Mouse (Mus musculus): ENCODE results near the gene Aida. TPM values are rescaled to one million over a fixed set of nuclear protein-coding genes. Genes with fewer than 3 reads are reported as not detected.

Aida gene
- total RNA-seq (2021): 10 to 100 TPM; 32.6 to 38.6 TPM
- long read RNA-seq, experiment 1, full-length matches to known transcripts: 11 of 11 reads
- long read RNA-seq, experiment 1, partial matches to known transcripts: 0 of 11 reads
- long read RNA-seq, experiment 1, other reads (novel, unspliced or antisense): 0 of 11 reads
- long read RNA-seq, experiment 2, full-length matches to known transcripts: 5 of 6 reads
- long read RNA-seq, experiment 2, partial matches to known transcripts: 0 of 6 reads
- long read RNA-seq, experiment 2, other reads (novel, unspliced or antisense): 1 of 6 reads

- DNase-seq: peak; percentile 38
These were observed at the start of gene Aida for GRCm38 (mm10) chr1:183296465-183296864. Gene Aida (plus strand): TSS chr1:183296590.

GRCm38 (mm10) chr1:183248144-183248543 lies 48.2 kb upstream of the Aida start:
- no peak for DNase-seq

DNA sequence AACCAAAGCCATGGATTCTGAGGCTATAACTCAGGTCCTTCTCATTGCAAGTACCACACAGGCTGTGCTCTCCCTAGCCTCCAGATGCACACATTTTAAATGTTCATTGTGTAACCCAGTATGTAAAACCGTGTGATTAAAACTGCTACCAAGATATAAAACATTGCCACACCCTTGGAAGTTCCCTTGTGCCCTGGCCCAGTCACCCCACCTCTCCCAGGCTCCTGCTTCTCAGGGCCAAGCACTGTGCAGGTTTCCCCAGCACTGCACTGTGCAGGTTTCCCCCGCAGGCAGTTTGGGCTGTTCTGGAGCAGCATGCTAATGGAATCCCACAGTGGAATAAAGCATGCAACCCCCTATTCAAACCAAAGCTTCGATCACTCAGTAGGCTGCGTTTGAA lies 45.8 kb upstream of the Aida start:
- no peak for DNase-seq

DNA sequence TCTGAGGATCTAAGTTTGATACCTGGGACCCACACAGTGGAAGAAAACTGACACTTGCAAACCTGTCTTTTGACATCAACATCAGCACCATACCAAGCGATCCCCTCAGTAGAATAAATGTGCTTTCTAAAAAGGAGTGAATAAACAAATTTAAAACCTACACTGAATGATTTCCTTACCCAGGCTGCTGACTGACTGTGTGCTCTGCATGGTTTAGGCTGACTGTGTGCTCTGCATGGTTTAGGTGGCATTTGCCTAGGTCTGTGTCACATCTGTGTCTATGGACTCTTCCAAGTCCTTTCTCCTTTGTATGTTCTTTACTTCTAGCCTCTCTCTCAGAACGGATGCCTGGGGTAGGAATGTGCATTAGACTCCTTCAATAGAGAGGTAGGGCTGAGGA lies 44.6 kb upstream of the Aida start:
- DNase-seq: no peak

DNA sequence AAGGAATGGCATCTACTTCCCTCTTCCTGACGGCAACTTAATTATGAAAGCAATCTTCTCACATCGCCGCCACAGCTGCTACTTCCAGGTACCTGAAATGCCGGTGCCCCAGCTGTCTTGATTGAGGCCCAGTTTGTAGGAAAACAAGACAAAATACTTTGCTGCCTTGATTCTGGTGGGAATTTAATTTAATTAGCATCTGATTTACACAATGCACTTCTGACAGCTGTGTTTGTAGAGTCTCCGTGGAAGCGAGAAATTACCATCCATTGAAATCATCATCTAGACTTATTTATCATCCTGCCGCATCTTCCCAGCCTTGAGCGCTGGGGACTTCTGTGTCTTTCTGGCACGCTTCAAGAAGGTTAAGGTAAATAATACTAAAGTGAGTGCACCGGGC lies 43.8 kb upstream of the Aida start:
- DNase-seq: no peak

DNA sequence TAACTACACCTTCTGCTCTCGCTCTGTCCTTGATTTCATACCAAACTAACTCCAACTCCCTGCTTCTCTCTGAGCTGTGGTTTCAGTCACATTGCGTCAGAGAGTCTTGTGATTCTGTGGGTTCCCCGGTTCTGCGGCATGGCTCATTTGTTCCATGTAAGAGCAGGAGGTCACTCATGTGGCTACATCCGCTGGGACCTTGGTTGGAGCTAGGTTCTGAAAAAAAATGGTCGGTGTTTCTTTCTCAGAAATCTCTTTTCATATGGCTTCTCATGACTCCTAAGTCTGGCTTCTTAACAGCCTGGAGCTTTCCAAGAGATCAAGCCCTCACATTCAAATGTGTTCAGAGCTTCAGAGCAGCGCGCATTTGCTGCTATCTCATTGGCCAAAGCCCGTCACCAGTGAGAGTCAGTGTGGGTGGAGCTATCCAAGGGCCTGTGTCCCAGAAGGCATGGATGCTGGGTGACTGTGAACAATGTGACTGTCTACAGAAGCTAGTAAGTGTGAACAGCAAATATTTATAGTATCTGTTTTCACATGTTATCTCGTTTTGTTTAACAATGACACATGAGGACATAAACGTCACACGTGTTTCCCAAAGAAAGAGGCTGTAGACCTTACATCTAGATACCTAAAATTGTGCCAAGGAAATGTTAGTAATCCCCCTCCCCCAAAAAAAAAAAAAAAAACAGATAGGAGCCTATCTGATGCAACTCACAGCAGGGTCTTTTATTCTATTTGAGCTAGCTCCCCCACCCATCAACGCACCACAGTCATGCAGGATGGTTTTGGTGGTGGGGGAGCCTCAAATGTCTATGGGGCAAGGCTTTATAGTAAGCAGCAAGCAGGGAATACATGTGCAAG lies 32.0 kb upstream of the Aida start:
- DNase-seq: no peak

GRCm38 (mm10) chr1:183265921-183266467 lies 30.4 kb upstream of the Aida start:
- DNase-seq: no peak

GRCm38 (mm10) chr1:183267666-183268065 lies 28.7 kb upstream of the Aida start:
- DNase-seq: no peak

DNA sequence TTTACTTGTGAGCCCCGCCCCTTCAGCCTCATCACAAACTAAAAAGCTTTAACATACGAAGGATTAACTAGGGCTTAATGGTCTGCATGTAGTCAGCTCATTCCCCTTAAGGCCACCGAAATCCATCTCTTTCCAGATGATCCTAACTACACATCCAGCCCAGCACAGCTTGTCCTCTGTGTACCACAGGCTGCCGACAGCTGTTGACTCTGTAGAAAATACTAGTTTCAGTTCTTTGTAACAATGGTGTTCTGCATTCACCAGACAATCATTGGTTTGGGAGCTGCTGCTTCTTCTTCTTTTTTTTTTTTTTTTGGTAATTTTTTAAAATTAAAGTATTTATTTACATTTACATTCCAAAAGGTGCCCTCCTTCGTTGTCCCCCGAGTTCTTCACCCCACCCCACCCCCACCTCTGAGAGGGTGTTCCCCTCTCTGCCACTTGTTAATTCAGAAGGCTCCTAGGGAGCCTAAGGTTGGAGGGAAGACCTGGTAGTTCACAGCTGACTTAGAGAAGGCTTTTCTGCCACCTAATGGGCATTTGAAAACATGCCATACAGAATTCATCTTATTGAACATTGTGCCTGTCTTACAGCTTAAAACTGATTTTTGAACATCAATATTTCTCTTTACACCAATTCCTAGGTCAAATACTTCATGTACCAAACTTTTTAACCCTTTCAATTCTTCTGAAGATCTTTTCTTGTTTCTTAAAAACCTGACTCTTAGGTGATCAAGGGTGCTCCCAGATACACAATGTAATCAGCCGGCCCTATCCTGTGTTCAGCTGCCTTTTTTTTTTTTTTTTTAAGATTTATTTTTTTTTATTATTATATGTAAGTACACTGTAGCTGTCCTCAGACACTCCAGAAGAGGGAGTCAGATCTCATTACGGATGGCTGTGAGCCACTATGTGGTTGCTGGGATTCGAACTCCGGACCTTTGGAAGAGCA lies 23.2 kb upstream of the Aida start:
- DNase-seq: no peak

DNA sequence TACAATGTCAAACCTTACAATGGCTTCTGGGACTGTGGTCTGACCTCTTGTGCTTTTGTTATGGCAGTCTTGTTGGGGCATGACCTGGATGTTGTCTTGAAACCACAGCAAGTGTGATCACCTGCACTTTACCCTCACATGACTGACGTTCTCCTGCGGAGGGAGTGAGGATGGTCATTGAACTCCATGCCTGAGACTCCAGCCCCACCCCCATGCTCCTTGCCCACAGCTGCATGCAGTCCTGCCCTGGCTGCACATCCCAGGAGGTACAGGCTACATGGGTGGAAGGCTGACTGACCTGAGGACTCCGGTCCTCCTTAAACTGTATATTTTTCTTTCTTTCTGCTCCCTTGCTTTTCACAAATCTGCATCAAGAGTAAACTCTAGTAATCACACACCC lies 22.0 kb upstream of the Aida start:
- DNase-seq: no peak

DNA sequence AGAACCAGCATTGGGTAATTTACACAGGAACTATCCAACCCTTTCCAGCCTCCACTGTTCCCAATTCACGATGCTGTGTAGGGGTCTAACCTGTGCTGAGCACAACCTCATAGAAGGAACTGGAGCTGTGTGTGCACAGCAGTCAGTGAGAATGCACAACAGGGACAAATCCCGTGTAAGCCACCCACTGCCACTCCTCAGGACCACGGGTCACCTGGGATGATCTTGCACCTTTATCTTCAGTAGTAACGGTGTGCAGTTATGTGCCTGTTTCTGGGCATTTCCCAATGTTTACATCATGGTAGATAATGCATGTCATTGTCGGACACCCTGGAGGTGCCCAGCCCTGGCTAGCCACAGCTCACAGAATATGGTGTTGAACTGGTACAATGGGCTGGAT lies 20.6 kb upstream of the Aida start:
- no peak for DNase-seq

DNA sequence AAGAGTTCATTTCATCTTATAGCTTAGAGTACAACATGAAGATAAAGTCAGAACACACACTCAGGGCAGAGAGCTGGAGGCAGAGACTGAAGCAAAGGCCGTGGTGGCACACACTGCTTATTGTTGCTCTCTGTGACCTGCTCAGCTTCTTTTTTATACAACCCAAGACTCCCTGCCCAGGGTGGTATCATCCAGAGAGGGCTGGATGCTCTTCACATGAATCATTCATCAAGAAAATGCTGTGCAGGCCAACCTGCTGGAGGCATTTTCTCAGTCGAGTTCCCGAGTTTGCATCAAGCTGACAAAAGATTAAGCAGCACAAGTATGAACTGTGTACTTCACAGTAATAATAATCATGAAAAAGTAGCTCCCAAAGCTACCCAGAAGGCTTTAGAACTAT lies 8.0 kb upstream of the Aida start:
- no peak for DNase-seq

DNA sequence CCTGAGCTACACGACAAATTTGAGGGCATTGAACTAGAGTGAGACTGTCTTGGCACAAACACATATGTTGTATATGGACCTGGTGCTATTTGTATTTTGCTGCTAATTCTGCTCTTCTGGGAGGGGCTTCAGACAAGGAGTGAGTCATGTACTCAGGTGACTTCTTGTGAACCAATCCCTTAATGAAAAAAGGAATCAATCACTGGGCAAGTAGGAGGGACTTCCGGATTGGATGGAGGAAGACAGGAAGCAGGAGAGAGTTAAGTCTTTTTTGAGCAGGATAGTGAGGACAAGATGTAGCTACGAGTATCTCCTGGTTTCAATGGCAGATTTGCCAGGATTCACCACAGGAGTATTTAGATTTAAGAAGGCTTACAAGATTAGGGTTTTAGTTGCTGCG lies 6.8 kb upstream of the Aida start:
- DNase-seq: no peak

- DNase-seq: peak; percentile 98
These were observed 540 bp downstream of the Aida start, which contains the start of gene Brox for GRCm38 (mm10) chr1:183296877-183297383. Gene Brox (minus strand): TSS chr1:183297269.

- DNase-seq: peak; percentile 39
These were observed 1.1 kb downstream of the Aida start for GRCm38 (mm10) chr1:183297473-183297885.

DNA sequence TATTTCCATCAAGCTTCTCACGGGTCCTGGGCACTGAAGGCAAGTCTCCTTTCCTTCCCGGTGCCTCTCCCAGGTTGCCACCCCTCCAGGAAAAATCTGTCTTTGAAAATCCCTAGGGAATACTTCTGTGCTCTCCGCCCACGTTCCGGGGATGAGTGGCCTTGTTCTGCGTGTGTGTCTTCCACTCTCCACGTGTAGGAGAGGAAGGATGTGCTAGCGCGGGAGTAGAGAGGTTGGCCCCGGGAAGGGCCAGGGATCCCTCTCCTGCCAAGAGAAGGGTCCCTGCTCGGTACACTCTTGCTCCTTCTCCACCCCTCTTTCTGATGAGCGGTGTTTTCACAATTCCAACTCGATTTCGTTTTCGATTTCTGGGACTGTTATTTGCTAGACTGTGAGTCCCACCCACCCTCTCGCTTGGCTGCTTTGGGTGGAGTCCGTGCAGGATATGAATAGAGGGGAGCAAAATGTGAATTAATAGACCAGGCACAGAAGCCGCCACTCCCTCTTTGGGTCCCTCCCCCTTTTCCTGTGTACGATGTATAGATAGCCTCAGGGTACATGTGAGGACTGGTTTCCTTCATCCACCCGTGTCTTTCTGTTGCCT lies 1.6 kb downstream of the Aida start:
- DNase-seq: peak; percentile 28

GRCm38 (mm10) chr1:183299161-183299560 lies 2.8 kb downstream of the Aida start:
- peak; percentile 95 for DNase-seq

- no peak for DNase-seq
These were observed 11.2 kb downstream of the Aida start for GRCm38 (mm10) chr1:183307555-183307954.

DNA sequence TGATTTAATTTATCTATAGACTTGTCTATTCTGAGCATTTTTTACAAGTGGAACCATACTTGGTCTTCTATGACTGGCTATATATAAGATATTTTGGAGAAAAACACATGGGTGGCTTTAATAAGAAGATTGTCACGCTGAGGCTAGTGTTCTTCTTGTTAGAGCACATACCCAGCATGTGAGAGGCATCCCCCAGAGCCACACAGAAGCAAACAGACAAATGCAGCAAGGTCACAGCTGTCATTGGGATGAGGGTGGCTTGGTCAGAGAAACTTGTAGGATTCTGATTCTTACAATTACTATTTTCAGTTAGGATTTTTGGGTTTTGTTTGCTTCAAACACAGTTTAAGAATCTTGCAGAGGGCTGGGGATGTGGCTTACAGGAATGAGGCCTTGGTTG lies 12.1 kb downstream of the Aida start:
- DNase-seq: no peak

GRCm38 (mm10) chr1:183309601-183310000 lies 13.2 kb downstream of the Aida start:
- peak; percentile 25 for DNase-seq

- no peak for DNase-seq
These were observed 15.7 kb downstream of the Aida start for GRCm38 (mm10) chr1:183312076-183312475.
